Mouse (Mus musculus) hindbrain, embryonic 10.5 days (tissue): ENCODE results near the gene Meig1. TPM values are rescaled to one million over a fixed set of nuclear protein-coding genes. Genes with fewer than 3 reads are reported as not detected.

Experiments used
- DNase-seq: peaks from one replicate; pipeline ENCODE4 v3.0.0-alpha.2; 2017; ENCODE audit warnings: low spot score
- H3K27ac ChIP-seq: fragments of 300-500 bp; sonication (generic); 2 replicates; pipeline ENCODE4 v1.5.1; 2016; ENCODE audit warnings: mild to moderate bottlenecking, moderate library complexity
- H3K27me3 ChIP-seq: fragments of 300-500 bp; sonication (generic); 2 replicates; pipeline ENCODE4 v1.6.1; 2016; ENCODE audit warnings: mild to moderate bottlenecking; ENCODE audit not compliant: poor library complexity, insufficient read depth, severe bottlenecking
- H3K36me3 ChIP-seq: fragments of 300-500 bp; sonication (generic); 2 replicates; pipeline ENCODE4 v1.6.1; 2016; ENCODE audit warnings: mild to moderate bottlenecking, moderate library complexity
- H3K4me1 ChIP-seq: fragments of 300-500 bp; sonication (generic); replicated peaks from 2 replicates; pipeline ENCODE4 v1.6.1; 2016; ENCODE audit warnings: mild to moderate bottlenecking
- H3K4me3 ChIP-seq: fragments of 300-500 bp; sonication (generic); 2 replicates; pipeline ENCODE4 v1.5.1; 2016; ENCODE audit warnings: mild to moderate bottlenecking, moderate library complexity
- H3K9me3 ChIP-seq: fragments of 300-500 bp; sonication (generic); 2 replicates; pipeline ENCODE4 v1.6.1; 2016; ENCODE audit warnings: mild to moderate bottlenecking, moderate library complexity
- WGBS: fragments of 180-500 bp; shearing (Covaris S2); methylation state at CpG from one replicate; pipeline ENCODE4 v1.1.7; 2016; 5-methylcytosine and 5-hydroxymethylcytosine counted together
- polyA plus RNA-seq: library from polyadenylated mRNA; unstranded; fragments of >200 nt; fragmentation: Nextera tagmentation; extraction: Ambion mirVana; gene quantifications from 2 replicates; pipeline ENCODE4 v1.2.1, GENCODE M21; 2016

Meig1 gene
- 1.3 and 6.5 TPM in 2 replicates for polyA plus RNA-seq

GRCm38 (mm10) chr2:3422548-3422947 is at the start of gene Meig1:
TSS of gene Meig1 (minus strand) at chr2:3422648.
- H3K36me3 ChIP-seq, result no peaks in the 10 kb centered on the region
- H3K27ac ChIP-seq, result no peak within 1 kb of the TSS
- peaks cover 11% of the 10 kb centered on the region for H3K27me3 ChIP-seq
- H3K4me1 ChIP-seq, result peaks cover 33% of the 10 kb centered on the region
- H3K4me3 ChIP-seq, result no peak within 1 kb of the TSS
- H3K9me3 ChIP-seq, result 0 out of 2 replicates have a peak, but pooled peaks cover 3% of the 10 kb centered on the region
- 76% methylated on average over 3 of the region's 3 CpGs for WGBS
- no peak for DNase-seq

GRCm38 (mm10) chr2:3456590-3456989 is 34.1 kb upstream of the Meig1 start:
- Histone ChIP-seq H3K27me3 (no peaks in the 10 kb centered on the region), H3K4me1 (no peaks in the 10 kb centered on the region), H3K27ac (no peak overlapping the region), H3K4me3 (no peak overlapping the region), H3K36me3 (peaks cover 94% of the 10 kb centered on the region), H3K9me3 (no peaks in the 10 kb centered on the region)
- 90% methylated on average over 4 of the region's 4 CpGs for WGBS
- no peak for DNase-seq

GRCm38 (mm10) chr2:3453096-3453495 is 30.6 kb upstream of the Meig1 start:
- DNase-seq, result no peak
- Histone ChIP-seq H3K36me3 (peaks cover 77% of the 10 kb centered on the region), H3K4me1 (no peaks in the 10 kb centered on the region), H3K9me3 (no peaks in the 10 kb centered on the region), H3K27me3 (no peaks in the 10 kb centered on the region), H3K4me3 (no peak overlapping the region), H3K27ac (no peak overlapping the region)
- WGBS, result 92% methylated on average over 3 of the region's 3 CpGs

DNA sequence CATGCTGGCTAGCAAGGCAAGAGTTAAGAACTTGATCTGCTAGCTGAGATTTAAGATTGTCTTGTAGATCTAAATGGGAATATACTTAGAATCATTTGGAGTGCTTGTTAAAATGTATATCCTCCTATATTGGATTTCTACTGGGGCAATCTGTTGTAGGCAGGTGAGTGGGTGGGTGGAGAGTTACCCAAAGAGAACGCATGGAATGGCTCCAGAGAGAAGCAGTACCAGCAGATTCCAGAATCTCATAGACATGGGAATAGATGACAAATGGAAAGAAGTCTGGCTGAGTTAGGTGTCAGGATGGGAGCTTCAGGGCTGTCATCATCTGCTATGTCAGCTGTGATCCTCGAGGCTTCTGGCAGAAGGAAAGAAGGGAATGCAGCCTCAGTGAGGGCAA is 27.0 kb upstream of the Meig1 start:
- Histone ChIP-seq H3K36me3 (peaks cover 58% of the 10 kb centered on the region), H3K4me1 (no peaks in the 10 kb centered on the region), H3K27me3 (no peaks in the 10 kb centered on the region), H3K4me3 (no peak overlapping the region), H3K9me3 (no peaks in the 10 kb centered on the region), H3K27ac (no peak overlapping the region)
- WGBS, result 81% methylated on average over 2 of the region's 2 CpGs
- no peak for DNase-seq

DNA sequence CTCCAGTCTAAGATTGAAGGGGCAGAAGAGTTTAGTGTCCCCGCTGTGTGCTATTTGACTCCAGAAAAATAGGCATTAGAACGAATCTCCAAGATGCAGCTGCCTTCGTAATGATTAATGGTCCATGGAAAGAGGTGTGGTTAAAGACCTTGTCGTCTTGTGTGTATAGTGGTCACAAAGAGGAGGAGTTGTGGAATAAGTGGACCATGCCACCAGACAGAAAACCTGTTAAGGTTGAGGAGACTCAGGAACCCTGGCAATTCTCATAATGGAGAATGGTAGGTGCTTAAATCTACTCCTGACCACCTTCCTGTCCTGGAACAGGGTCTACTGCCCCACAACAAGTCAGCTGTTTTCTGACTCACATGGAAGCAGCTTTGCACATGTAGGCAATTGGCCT is 23.5 kb upstream of the Meig1 start:
- WGBS, result 82% methylated on average over 4 of the region's 4 CpGs
- H3K9me3 ChIP-seq, result no peaks in the 10 kb centered on the region
- DNase-seq, result no peak
- no peaks in the 10 kb centered on the region for H3K27me3 ChIP-seq
- no peaks in the 10 kb centered on the region for H3K4me1 ChIP-seq
- H3K27ac ChIP-seq, result no peak overlapping the region
- H3K36me3 ChIP-seq, result peaks cover 57% of the 10 kb centered on the region
- H3K4me3 ChIP-seq, result no peak overlapping the region

- Histone ChIP-seq H3K4me3 (no peak overlapping the region), H3K27ac (no peak overlapping the region), H3K9me3 (no peaks in the 10 kb centered on the region), H3K4me1 (no peaks in the 10 kb centered on the region), H3K36me3 (peaks cover 50% of the 10 kb centered on the region), H3K27me3 (no peaks in the 10 kb centered on the region)
- no peak for DNase-seq
- WGBS, result 90% methylated on average over 7 of the region's 7 CpGs
Measured at GRCm38 (mm10) chr2:3444206-3444605, 21.8 kb upstream of the Meig1 start.

GRCm38 (mm10) chr2:3437956-3438355 is 15.5 kb upstream of the Meig1 start:
- 0 out of 2 replicates have a peak, but pooled peaks cover 4% of the 10 kb centered on the region for H3K4me1 ChIP-seq
- no peak for DNase-seq
- 40% methylated on average over 7 of the region's 7 CpGs for WGBS
- H3K9me3 ChIP-seq, result no peaks in the 10 kb centered on the region
- no peak overlapping the region for H3K27ac ChIP-seq
- H3K4me3 ChIP-seq, result no peak overlapping the region
- H3K27me3 ChIP-seq, result no peaks in the 10 kb centered on the region
- peaks cover 33% of the 10 kb centered on the region for H3K36me3 ChIP-seq

- 80% methylated on average over 6 of the region's 6 CpGs for WGBS
- no peak overlapping the region for H3K27ac ChIP-seq
- no peak overlapping the region for H3K4me3 ChIP-seq
- H3K36me3 ChIP-seq, result peaks cover 18% of the 10 kb centered on the region; the same call in 1 of the 2 replicates
- H3K9me3 ChIP-seq, result no peaks in the 10 kb centered on the region
- no peak for DNase-seq
- no peaks in the 10 kb centered on the region for H3K27me3 ChIP-seq
- 0 out of 2 replicates have a peak, but pooled peaks cover 4% of the 10 kb centered on the region for H3K4me1 ChIP-seq
Measured at GRCm38 (mm10) chr2:3435369-3436061, 13.1 kb upstream of the Meig1 start.

DNA sequence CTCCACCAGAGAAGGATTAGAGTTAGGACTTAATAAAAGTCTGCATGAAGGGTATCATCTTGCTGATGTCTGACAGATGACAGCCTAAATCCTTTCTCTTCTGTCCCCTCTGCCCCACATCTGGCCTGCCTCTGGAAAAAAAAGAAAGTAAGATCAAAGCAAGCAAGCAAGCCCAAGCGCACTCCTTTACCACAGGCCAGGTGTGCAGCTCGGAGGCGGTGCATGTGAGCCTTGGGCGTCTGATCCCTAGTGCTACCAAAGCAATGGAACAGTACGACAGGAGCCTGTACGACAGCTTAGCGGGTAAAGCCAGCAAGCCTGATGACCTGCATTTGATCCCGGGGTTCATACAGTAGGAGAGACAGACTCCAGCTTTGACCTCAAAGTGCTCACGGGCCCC is 8.5 kb upstream of the Meig1 start:
- Histone ChIP-seq H3K27ac (no peak overlapping the region), H3K27me3 (no peaks in the 10 kb centered on the region), H3K4me3 (no peak overlapping the region), H3K9me3 (no peaks in the 10 kb centered on the region), H3K4me1 (no peaks in the 10 kb centered on the region), H3K36me3 (peaks cover 7% of the 10 kb centered on the region; the same call in 1 of the 2 replicates)
- 91% methylated on average over 9 of the region's 9 CpGs for WGBS
- DNase-seq, result no peak

DNA sequence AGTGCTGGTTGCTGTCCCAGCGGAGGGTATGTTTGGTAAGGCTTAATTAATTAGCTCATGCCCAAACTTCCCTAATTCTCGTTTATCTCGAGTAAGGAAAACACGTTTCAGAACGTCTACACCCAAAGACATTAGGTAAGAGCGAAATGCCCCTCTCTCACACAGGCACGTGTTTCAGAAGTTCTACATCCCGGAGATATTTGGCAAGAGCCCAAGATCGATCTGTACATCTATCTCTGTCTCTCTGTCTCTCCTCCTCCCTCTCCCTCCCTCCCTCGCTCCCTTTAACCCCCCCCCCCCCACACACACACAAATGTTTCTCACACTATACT is 2.1 kb upstream of the Meig1 start:
- H3K27me3 ChIP-seq, result no peaks in the 10 kb centered on the region
- WGBS, result 11% methylated on average over 10 of the region's 10 CpGs
- H3K4me3 ChIP-seq, result peak overlapping the region; percentile 79
- DNase-seq, result no peak
- H3K9me3 ChIP-seq, result 0 out of 2 replicates have a peak, but pooled peaks cover 3% of the 10 kb centered on the region
- no peaks in the 10 kb centered on the region for H3K36me3 ChIP-seq
- H3K4me1 ChIP-seq, result peaks cover 23% of the 10 kb centered on the region
- H3K27ac ChIP-seq, result peak overlapping the region; percentile 78

- Histone ChIP-seq H3K9me3 (0 out of 2 replicates have a peak, but pooled peaks cover 3% of the 10 kb centered on the region), H3K27ac (peak within 1 kb of the TSS; percentile 78), H3K27me3 (no peaks in the 10 kb centered on the region), H3K4me3 (peak within 1 kb of the TSS; percentile 79), H3K4me1 (peaks cover 28% of the 10 kb centered on the region), H3K36me3 (no peaks in the 10 kb centered on the region)
- peak; percentile 91 for DNase-seq
- WGBS, result 1% methylated on average over 29 of the region's 29 CpGs
Measured at GRCm38 (mm10) chr2:3423841-3424578, 1.6 kb upstream of the Meig1 start, which contains the start of gene Dclre1c. TSS of gene Dclre1c (plus strand) at chr2:3424131.

DNA sequence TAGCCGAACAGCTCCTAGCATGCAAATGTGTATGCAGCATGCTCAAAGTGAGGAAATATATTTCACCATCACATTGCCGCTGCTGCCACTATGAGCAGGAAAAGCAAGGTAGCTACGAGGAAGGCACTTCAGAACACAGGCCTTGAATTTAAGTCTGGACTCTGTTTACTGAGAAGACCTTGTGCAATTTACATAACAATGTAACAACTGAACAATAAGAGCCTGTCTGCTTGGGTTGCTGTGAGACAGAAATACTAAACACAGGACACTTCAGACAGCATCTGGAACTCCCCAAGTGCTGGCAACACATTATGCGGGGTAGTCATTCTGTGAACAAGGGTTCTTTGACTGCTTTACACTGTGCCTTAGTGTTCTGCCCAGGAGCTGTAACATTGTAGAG is 2.3 kb downstream of the Meig1 start:
- no peaks in the 10 kb centered on the region for H3K36me3 ChIP-seq
- DNase-seq, result peak; percentile 16
- WGBS, result 58% methylated on average over 4 of the region's 4 CpGs
- H3K27ac ChIP-seq, result peak overlapping the region; percentile 62; the same call in 1 of the 2 replicates
- peaks cover 28% of the 10 kb centered on the region for H3K27me3 ChIP-seq
- H3K4me1 ChIP-seq, result peaks cover 33% of the 10 kb centered on the region
- H3K4me3 ChIP-seq, result no peak overlapping the region
- 0 out of 2 replicates have a peak, but pooled peaks cover 3% of the 10 kb centered on the region for H3K9me3 ChIP-seq

- 3% methylated on average over 38 of the region's 38 CpGs for WGBS
- Histone ChIP-seq H3K4me3 (peak overlapping the region; percentile 60), H3K9me3 (0 out of 2 replicates have a peak, but pooled peaks cover under 1% of the 10 kb centered on the region), H3K27ac (peak overlapping the region; percentile 62), H3K36me3 (no peaks in the 10 kb centered on the region), H3K4me1 (peaks cover 23% of the 10 kb centered on the region), H3K27me3 (peaks cover 29% of the 10 kb centered on the region)
- DNase-seq, result peak; percentile 97
Measured at GRCm38 (mm10) chr2:3418883-3419431, 3.5 kb downstream of the Meig1 start.
